Mouse (Mus musculus) MN1 (cell line): ENCODE measurements around the gene Hist2h3c1.
"Not testable (repeated sequence)": the region's sequence is repeated elsewhere in the genome, so short reads cannot be mapped to it uniquely, and the experiment has no call there.

Experiments used
- DNase-seq: peaks from one replicate; pipeline ENCODE4 v3.0.0-alpha.2; 2016; ENCODE audit warnings: low spot score

Hist2h3c1 gene

GRCm38 (mm10) chr3:96289201-96289600 lies 42.7 kb downstream of the Hist2h3c1 start:
- DNase-seq, result no peak

- DNase-seq, result not testable (repeated sequence)
Observed at GRCm38 (mm10) chr3:96290727-96291126, 44.2 kb downstream of the Hist2h3c1 start.

- no peak for DNase-seq
Observed at GRCm38 (mm10) chr3:96292641-96293040, 46.2 kb downstream of the Hist2h3c1 start.

- no peak for DNase-seq
Observed at GRCm38 (mm10) chr3:96293368-96293767, 46.9 kb downstream of the Hist2h3c1 start.

- DNase-seq, result no peak
Observed at GRCm38 (mm10) chr3:96293787-96294186, 47.3 kb downstream of the Hist2h3c1 start, which contains the start of gene Fcgr1. TSS of gene Fcgr1 (minus strand) at chr3:96293969.
